Mouse (Mus musculus): ENCODE results near the gene Lhx1. TPM values are rescaled to one million over a fixed set of nuclear protein-coding genes. Genes with fewer than 3 reads are reported as not detected.

Lhx1 gene
- polyA plus RNA-seq, 1 experiment from 2014 or later: 0.16 TPM

DNA sequence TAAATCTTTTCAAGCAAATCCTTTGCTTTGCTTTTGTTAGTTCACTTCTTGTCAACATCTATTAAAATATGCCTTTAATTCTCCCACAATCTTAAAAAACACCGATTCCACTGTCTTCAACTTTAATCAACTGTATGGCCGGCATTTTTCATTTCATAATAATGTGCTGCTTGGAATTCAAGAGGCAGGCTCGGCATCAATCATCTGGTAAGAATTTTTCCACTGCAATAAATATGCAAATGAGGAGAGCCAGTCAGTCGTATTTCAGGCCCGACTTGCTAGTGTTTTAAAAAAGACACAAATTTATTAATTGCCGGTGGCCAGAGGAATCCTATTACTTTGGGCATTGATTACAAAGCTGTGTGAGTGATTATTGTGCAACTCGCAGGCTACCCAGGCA, 43.7 kb downstream of the Lhx1 start:
- H3K36me3 ChIP-seq (ENCODE audit: control insufficient read depth, insufficient read depth): no peaks in the 10 kb centered on the region
- H3K4me3 ChIP-seq (ENCODE audit: low read depth, low read length): no peak overlapping the region
- H3K4me1 ChIP-seq (replicated peaks; ENCODE audit: control insufficient read depth, insufficient read depth, low read length): no peaks in the 10 kb centered on the region
- TF ChIP-seq CTCF (IDR thresholded peaks at IDR 0.05; ENCODE audit: low read depth): no peak
- no peak overlapping the region for H3K4me2 ChIP-seq (replicated peaks; ENCODE audit: low read depth)
- ATAC-seq: no peak
- no peaks in the 10 kb centered on the region for H3K9me3 ChIP-seq (ENCODE audit: control insufficient read depth)
- 56% methylated on average over 7 of the region's 7 CpGs for WGBS
- no peak overlapping the region for H3K9ac ChIP-seq (ENCODE audit: low read depth, low read length)
- no peak overlapping the region for H3K27ac ChIP-seq (ENCODE audit: low read depth, low read length)
- H3K27me3 ChIP-seq (replicated peaks; ENCODE audit: control insufficient read depth, insufficient read depth, low read length): no peaks in the 10 kb centered on the region

DNA sequence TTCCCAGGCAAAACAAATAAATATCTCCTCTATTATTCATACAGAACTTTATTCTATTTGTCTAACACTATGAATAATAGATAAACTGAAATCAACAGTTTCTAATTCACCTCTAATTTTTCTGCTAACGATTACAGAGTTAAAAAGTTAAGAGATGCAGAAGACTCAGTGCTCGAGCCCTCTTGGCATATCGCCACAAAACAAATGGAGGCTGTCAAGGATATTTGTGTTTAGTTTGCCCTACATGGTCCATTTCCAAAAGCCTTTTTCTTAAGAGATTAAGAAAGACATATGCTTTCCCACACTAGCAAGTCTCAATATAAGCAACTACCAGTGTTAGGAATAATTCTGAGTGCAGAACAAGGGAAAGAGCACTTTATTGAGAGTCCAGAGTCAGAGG, 44.9 kb downstream of the Lhx1 start:
- 62% methylated on average over 3 of the region's 3 CpGs for WGBS

DNA sequence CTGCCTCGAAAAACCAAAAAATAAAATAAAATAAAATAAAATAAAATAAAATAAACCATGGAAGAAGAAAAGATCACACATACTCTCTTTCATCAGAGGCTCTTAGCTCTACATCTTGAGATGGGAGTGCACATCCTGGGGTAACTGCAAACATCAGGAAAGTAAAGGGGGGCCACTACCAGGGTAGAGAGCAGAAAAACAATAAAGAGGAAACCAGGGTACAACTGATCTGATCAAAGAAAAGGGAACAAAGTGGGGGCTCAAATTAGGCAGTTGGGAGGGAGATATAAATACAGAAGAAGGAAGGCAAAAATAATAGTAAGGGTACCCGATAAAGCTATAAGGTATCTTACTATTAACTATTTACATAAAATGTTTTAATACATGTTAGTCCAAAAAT, 48.7 kb downstream of the Lhx1 start:
- no peak for TF ChIP-seq CTCF (IDR thresholded peaks at IDR 0.05; ENCODE audit: low read depth)
- Histone ChIP-seq H3K4me1 (replicated peaks; ENCODE audit: control insufficient read depth, insufficient read depth, low read length) (no peaks in the 10 kb centered on the region), H3K27me3 (replicated peaks; ENCODE audit: control insufficient read depth, insufficient read depth, low read length) (no peaks in the 10 kb centered on the region), H3K27ac (ENCODE audit: low read depth, low read length) (no peak overlapping the region), H3K4me3 (ENCODE audit: low read depth, low read length) (no peak overlapping the region), H3K9me3 (ENCODE audit: control insufficient read depth) (no peaks in the 10 kb centered on the region), H3K9ac (ENCODE audit: low read depth, low read length) (no peak overlapping the region), H3K36me3 (ENCODE audit: control insufficient read depth, insufficient read depth) (no peaks in the 10 kb centered on the region), H3K4me2 (replicated peaks; ENCODE audit: low read depth) (no peak overlapping the region)
- ATAC-seq: no peak
- 89% methylated on average over 2 of the region's 2 CpGs for WGBS

More for the DNA sequence above, 44.9 kb downstream of the Lhx1 start:
- no peak for TF ChIP-seq CTCF (IDR thresholded peaks at IDR 0.05; ENCODE audit: low read depth)
- H3K9ac ChIP-seq (ENCODE audit: low read depth, low read length): no peak overlapping the region
- no peak for ATAC-seq
- no peaks in the 10 kb centered on the region for H3K9me3 ChIP-seq (ENCODE audit: control insufficient read depth)
- H3K4me1 ChIP-seq (replicated peaks; ENCODE audit: control insufficient read depth, insufficient read depth, low read length): no peaks in the 10 kb centered on the region
- H3K27ac ChIP-seq (ENCODE audit: low read depth, low read length): no peak overlapping the region
- no peaks in the 10 kb centered on the region for H3K27me3 ChIP-seq (replicated peaks; ENCODE audit: control insufficient read depth, insufficient read depth, low read length)
- no peak overlapping the region for H3K4me2 ChIP-seq (replicated peaks; ENCODE audit: low read depth)
- no peaks in the 10 kb centered on the region for H3K36me3 ChIP-seq (ENCODE audit: control insufficient read depth, insufficient read depth)
- no peak overlapping the region for H3K4me3 ChIP-seq (ENCODE audit: low read depth, low read length)

DNA sequence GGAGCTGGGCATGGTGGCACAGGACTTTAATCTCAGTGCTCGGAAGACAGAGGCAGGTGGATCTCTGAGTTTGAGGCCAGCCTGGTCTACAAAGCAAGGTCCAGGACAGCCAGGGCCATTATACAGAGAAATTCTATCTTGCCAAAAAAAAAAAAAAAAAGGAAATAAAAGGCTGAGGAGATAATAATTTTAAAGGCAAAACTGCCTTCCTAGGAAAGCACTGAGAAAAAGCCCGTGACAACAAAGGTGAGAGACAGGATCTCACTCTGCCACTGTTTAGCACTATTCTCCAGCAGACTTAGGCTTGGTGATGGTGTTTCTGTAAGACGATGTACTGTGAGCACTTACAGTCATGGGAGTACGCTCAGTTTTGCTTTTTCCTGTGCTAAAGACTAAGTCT, 49.3 kb downstream of the Lhx1 start:
- no peaks in the 10 kb centered on the region for H3K27me3 ChIP-seq (replicated peaks; ENCODE audit: control insufficient read depth, insufficient read depth, low read length)
- WGBS: 93% methylated on average over 4 of the region's 4 CpGs
- TF ChIP-seq CTCF (IDR thresholded peaks at IDR 0.05; ENCODE audit: low read depth): no peak
- H3K27ac ChIP-seq (ENCODE audit: low read depth, low read length): no peak overlapping the region
- ATAC-seq: no peak
- H3K4me3 ChIP-seq (ENCODE audit: low read depth, low read length): no peak overlapping the region
- H3K36me3 ChIP-seq (ENCODE audit: control insufficient read depth, insufficient read depth): 0 out of 2 replicates have a peak, but pooled peaks cover under 1% of the 10 kb centered on the region
- no peak overlapping the region for H3K4me2 ChIP-seq (replicated peaks; ENCODE audit: low read depth)
- H3K9ac ChIP-seq (ENCODE audit: low read depth, low read length): no peak overlapping the region
- H3K4me1 ChIP-seq (replicated peaks; ENCODE audit: control insufficient read depth, insufficient read depth, low read length): no peaks in the 10 kb centered on the region
- H3K9me3 ChIP-seq (ENCODE audit: control insufficient read depth): no peaks in the 10 kb centered on the region

DNA sequence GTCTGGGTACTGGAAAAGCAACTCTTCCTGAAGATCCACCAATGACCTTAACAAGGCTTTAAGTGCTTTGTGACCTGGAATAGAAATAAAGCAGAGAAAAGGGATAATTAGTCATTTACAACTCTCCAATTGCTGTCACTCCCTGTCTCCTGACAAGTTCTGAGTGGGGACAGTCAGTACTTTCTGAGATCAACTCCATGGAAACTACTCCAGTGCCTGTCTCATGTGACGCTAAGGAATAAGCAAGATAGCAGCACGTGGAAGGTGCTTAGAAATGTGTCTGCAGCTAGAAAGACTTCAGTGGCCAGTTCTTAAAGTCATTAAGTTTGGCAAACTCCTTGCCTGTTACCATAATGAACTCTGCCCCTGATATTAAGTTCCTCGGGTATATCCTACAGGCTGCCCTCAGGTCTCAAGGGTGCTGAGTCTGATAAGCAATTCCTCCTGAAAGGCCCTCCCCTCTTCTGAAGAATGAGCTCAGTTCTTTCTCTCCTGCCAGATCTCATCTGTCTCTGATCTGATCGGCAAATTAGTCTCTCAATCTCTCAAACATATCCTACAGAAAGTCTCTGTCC, 52.2 kb downstream of the Lhx1 start:
- no peak for TF ChIP-seq CTCF (IDR thresholded peaks at IDR 0.05; ENCODE audit: low read depth)
- peaks cover 15% of the 10 kb centered on the region for H3K36me3 ChIP-seq (ENCODE audit: control insufficient read depth, insufficient read depth)
- H3K9ac ChIP-seq (ENCODE audit: low read depth, low read length): no peak overlapping the region
- no peaks in the 10 kb centered on the region for H3K9me3 ChIP-seq (ENCODE audit: control insufficient read depth)
- H3K4me1 ChIP-seq (replicated peaks; ENCODE audit: control insufficient read depth, insufficient read depth, low read length): no peaks in the 10 kb centered on the region
- peak; percentile 71 for ATAC-seq
- H3K27ac ChIP-seq (ENCODE audit: low read depth, low read length): peak overlapping the region; percentile 46; the same call in 1 of the 2 replicates
- H3K4me2 ChIP-seq (replicated peaks; ENCODE audit: low read depth): no peak overlapping the region
- no peak overlapping the region for H3K4me3 ChIP-seq (ENCODE audit: low read depth, low read length)
- H3K27me3 ChIP-seq (replicated peaks; ENCODE audit: control insufficient read depth, insufficient read depth, low read length): no peaks in the 10 kb centered on the region
- 36% methylated on average over 4 of the region's 4 CpGs for WGBS

Other genes with a start within 250 kb of the Lhx1 start
- gene Aatf, start 12.0 kb downstream of the Lhx1 start, polyA plus RNA-seq (2015; fragmentation: Nextera tagmentation; extraction: Ambion mirVana): 25.6 and 26.6 TPM in 2 replicates